8 mouse cellular contexts compared by ENCODE assay signal in the genomic region with DNA sequence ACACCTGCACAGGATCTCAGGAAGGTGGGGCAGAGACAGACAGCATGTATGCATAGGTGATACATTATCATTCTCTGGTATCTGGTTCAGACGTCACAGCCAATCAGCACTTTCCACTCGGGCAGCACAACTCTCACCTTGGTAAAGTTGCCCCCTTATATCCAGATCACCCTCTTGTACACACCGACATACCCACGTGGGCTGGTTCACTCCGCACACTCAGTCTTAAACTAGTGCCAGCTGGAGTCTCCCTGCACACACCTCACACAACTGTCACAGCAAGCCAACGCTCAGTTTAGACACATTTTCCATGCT. TPM values are rescaled to one million over a fixed set of nuclear protein-coding genes. Genes with fewer than 3 reads are reported as not detected.
DNase-seq lines count a peak whose midpoint lies in the region; ATAC-seq and TF ChIP-seq lines count a peak whose summit lies in the region.

No protein-coding gene starts in this region.

- peaks cover 19% of the 10 kb centered on the region for H3K4me1 ChIP-seq in heart, embryonic 15.5 days (replicated peaks)
- H3K4me1 ChIP-seq in ES-E14 (ENCODE audit: control insufficient read depth in 2 of 2, insufficient read depth in 2 of 2, low read length in 2 of 2, poor library complexity in 1 of 2) = peaks cover 9 to 34% of the 10 kb centered on the region in 2 experiments
- H3K4me1 ChIP-seq in forebrain, postnatal 0 days (ENCODE audit: insufficient read depth) = peaks cover 12% of the 10 kb centered on the region; the same call in 1 of the 2 replicates

- DNase-seq in heart, postnatal 14 days = no peak
- DNase-seq in ES-E14 (ENCODE audit: low read depth, low spot score) = no peak
- DNase-seq in forebrain, postnatal 0 days = no peak
- no peak for DNase-seq in ovary, postnatal 10 days (ENCODE audit: low spot score)
- no peak for DNase-seq in adrenal gland, postnatal 36 days
- no peak for DNase-seq in spleen, postnatal 14 days (ENCODE audit: low spot score in 2 of 2)

- no peaks in the 10 kb centered on the region for H3K36me3 ChIP-seq in heart, embryonic 15.5 days
- peaks cover 8% of the 10 kb centered on the region; the same call in 1 of the 2 replicates for H3K36me3 ChIP-seq in ES-E14 (ENCODE audit: control insufficient read depth, insufficient read depth, low read length, poor library complexity, severe bottlenecking)
- no peaks in the 10 kb centered on the region for H3K36me3 ChIP-seq in forebrain, postnatal 0 days (ENCODE audit: insufficient read depth)
- H3K36me3 ChIP-seq in macrophage (ENCODE audit: inconsistent target) = no peaks in the 10 kb centered on the region

- H3K4me2 ChIP-seq in heart, embryonic 15.5 days = peak overlapping the region; percentile 90
- peak overlapping the region; percentile 95 for H3K4me2 ChIP-seq in forebrain, postnatal 0 days (ENCODE audit: low read depth)

- peak overlapping the region; percentile 73; the same call in 1 of the 2 replicates for H3K27ac ChIP-seq in heart, embryonic 15.5 days
- H3K27ac ChIP-seq in ES-E14 (ENCODE audit: insufficient read depth, low read depth, low read length, poor library complexity, severe bottlenecking) (no peak overlapping the region), macrophage (peak overlapping the region; percentile 96)
- H3K27ac ChIP-seq in forebrain, postnatal 0 days (ENCODE audit: low read depth, low read length) = 0 out of 2 replicates have a peak overlapping the region, but pooled peaks have one; percentile 9

- ATAC-seq in heart, embryonic 15.5 days (replicated peaks; ENCODE audit: insufficient number of reproducible peaks, insufficient read depth, low FRiP score, low read depth) = no peak
- ATAC-seq in forebrain, postnatal 0 days = peak; percentile 47; the same call in 1 of the 2 replicates

- H3K79me2 ChIP-seq in macrophage (ENCODE audit: inconsistent target) = peaks cover 43% of the 10 kb centered on the region

- peak overlapping the region; percentile 69 for H3K9ac ChIP-seq in heart, embryonic 15.5 days
- peak overlapping the region; percentile 78; the same call in 1 of the 2 replicates for H3K9ac ChIP-seq in ES-E14 (ENCODE audit: insufficient read depth, low read depth, low read length, poor library complexity, severe bottlenecking)
- H3K9ac ChIP-seq in forebrain, postnatal 0 days = peak overlapping the region; percentile 64

- no peaks in the 10 kb centered on the region for H3K9me3 ChIP-seq in heart, embryonic 15.5 days (replicated peaks)
- H3K9me3 ChIP-seq in ES-E14 (ENCODE audit: control insufficient read depth, insufficient read depth, low read depth, low read length) = no peaks in the 10 kb centered on the region
- no peaks in the 10 kb centered on the region for H3K9me3 ChIP-seq in forebrain, postnatal 0 days (ENCODE audit: low read length)

- intact Hi-C loops in heart, postnatal 14 days (cut with DNase I) = no loop called here

- 29% methylated on average over 6 of the region's 6 CpGs for WGBS in heart, embryonic 15.5 days
- WGBS in forebrain, postnatal 0 days = 16% methylated on average over 6 of the region's 6 CpGs
- WGBS in macrophage (ENCODE audit: missing documents) = 78% methylated on average over 6 of the region's 6 CpGs

- in situ Hi-C loops in ES-E14 (cut with MboI; ENCODE audit: low sequenced_read_pairs in 2 of 2, unreplicated experiment in 2 of 2) = no loop called here

- peak overlapping the region; percentile 59 for H3K4me3 ChIP-seq in heart, embryonic 15.5 days
- H3K4me3 ChIP-seq in ES-E14 (ENCODE audit: insufficient read depth in 1 of 2, low read depth in 1 of 2, low read length in 2 of 2, poor library complexity in 1 of 2, severe bottlenecking in 1 of 2) = peak overlapping the region; percentile 55 to 66; a peak in 2 of 4 replicates
- peak overlapping the region; percentile 47 for H3K4me3 ChIP-seq in forebrain, postnatal 0 days (ENCODE audit: low read depth, low read length)
- H3K4me3 ChIP-seq in macrophage (ENCODE audit: inconsistent target) = peak overlapping the region; percentile 74

- TF ChIP-seq CTCF in forebrain, postnatal 0 days (IDR thresholded peaks at IDR 0.05; ENCODE audit: low read depth) = no peak

- no peaks in the 10 kb centered on the region for H3K27me3 ChIP-seq in heart, embryonic 15.5 days
- no peaks in the 10 kb centered on the region for H3K27me3 ChIP-seq in forebrain, postnatal 0 days (ENCODE audit: insufficient read depth, low read length)

TF ChIP-seq in ES-E14, 5 proteins besides CTCF, POLR2A, EP300 and RAD21:
- TF ChIP-seq ZC3H11A (IDR thresholded peaks at IDR 0.05; ENCODE audit: borderline replicate concordance, low read depth, low read length) = no peak
- TF ChIP-seq ZNF384 (IDR thresholded peaks at IDR 0.05; ENCODE audit: low read depth, low read length) = no peak
- TF ChIP-seq CHD2 (IDR thresholded peaks at IDR 0.05; ENCODE audit: low read depth, low read length) = no peak
- TF ChIP-seq MAFK (IDR thresholded peaks at IDR 0.05; ENCODE audit: insufficient read depth, low read depth, low read length) = no peak

RNA-seq across cellular contexts. Expression of gene Tnfsf12, which starts 0.6 kb away (rescaled TPM):
- 7.3 and 8.9 TPM in 2 replicates for polyA plus RNA-seq in heart, embryonic 15.5 days (2015; fragmentation: Nextera tagmentation; extraction: Ambion mirVana)
- 10 to 100 TPM; 14.8 to 20.2 TPM for total RNA-seq in heart, postnatal 14 days (2021)
- 8.7 and 16.1 TPM in 2 replicates for total RNA-seq in ES-E14 (2012; rRNA removed)
- 3.3 and 6.7 TPM in 2 replicates for total RNA-seq in forebrain, postnatal 0 days (2014; rRNA removed)
- 4.3 and 7.4 TPM in 2 replicates for polyA plus RNA-seq in forebrain, postnatal 0 days (2015; fragmentation: Nextera tagmentation; extraction: Ambion mirVana)
- 10 to 100 TPM; 10.1 to 98.0 (median 32.6) TPM for total RNA-seq in macrophage (2018; cell fraction: chromatin; rRNA removed)
- 100 to 1,000 TPM in 13 of 26 experiments, 10 to 100 TPM in 13; 63.6 to 208 (median 113) TPM for total RNA-seq in macrophage (2018; cell fraction: cytosol; rRNA removed)
- total RNA-seq in macrophage (2018; cell fraction: nucleus; rRNA removed) = 100 to 1,000 TPM in 3 of 26 experiments, 10 to 100 TPM in 23; 28.0 to 147 (median 60.6) TPM
- polyA plus RNA-seq in macrophage (2018) = 89.2 to 140 TPM (median 130 TPM) in 3 replicates
- total RNA-seq in adrenal gland, postnatal 36 days (2021) = 10 to 100 TPM; 21.5 to 22.9 TPM

RNA-seq across cellular contexts. Expression of gene Tnfsfm13, which starts 0.9 kb away (rescaled TPM):
- 2.9 and 4.2 TPM in 2 replicates for polyA plus RNA-seq in heart, embryonic 15.5 days (2015; fragmentation: Nextera tagmentation; extraction: Ambion mirVana)
- 1 to 10 TPM; 2.9 to 4.1 TPM for total RNA-seq in heart, postnatal 14 days (2021)
- 13.7 and 19.9 TPM in 2 replicates for total RNA-seq in ES-E14 (2012; rRNA removed)
- 0.95 and 4.4 TPM in 2 replicates for total RNA-seq in forebrain, postnatal 0 days (2014; rRNA removed)
- polyA plus RNA-seq in forebrain, postnatal 0 days (2015; fragmentation: Nextera tagmentation; extraction: Ambion mirVana) = 1.4 and 2.1 TPM in 2 replicates
- 10 to 100 TPM in 25 of 26 experiments, 1 to 10 TPM in 1; 9.2 to 61.0 (median 21.7) TPM for total RNA-seq in macrophage (2018; cell fraction: chromatin; rRNA removed)
- 10 to 100 TPM; 15.3 to 58.0 (median 30.0) TPM for total RNA-seq in macrophage (2018; cell fraction: cytosol; rRNA removed)
- total RNA-seq in macrophage (2018; cell fraction: nucleus; rRNA removed) = 10 to 100 TPM in 25 of 26 experiments, 1 to 10 TPM in 1; 9.5 to 49.6 (median 23.0) TPM
- 25.2 to 36.9 TPM (median 25.5 TPM) in 3 replicates for polyA plus RNA-seq in macrophage (2018)
- 1 to 10 TPM; 4.0 to 4.9 TPM for total RNA-seq in adrenal gland, postnatal 36 days (2021)

RNA-seq across cellular contexts. Expression of gene Tnfsf13, which starts 9.4 kb away (rescaled TPM):
- 0.54 and 0.99 TPM in 2 replicates for polyA plus RNA-seq in heart, embryonic 15.5 days (2015; fragmentation: Nextera tagmentation; extraction: Ambion mirVana)
- 1 to 10 TPM; 2.7 to 3.2 TPM for total RNA-seq in heart, postnatal 14 days (2021)
- 8.6 and 11.7 TPM in 2 replicates for total RNA-seq in ES-E14 (2012; rRNA removed)
- 1.3 TPM in 1 of 2 replicates, not detected in the other for total RNA-seq in forebrain, postnatal 0 days (2014; rRNA removed)
- 0.48 and 0.61 TPM in 2 replicates for polyA plus RNA-seq in forebrain, postnatal 0 days (2015; fragmentation: Nextera tagmentation; extraction: Ambion mirVana)
- 10 to 100 TPM in 25 of 26 experiments, 1 to 10 TPM in 1; 7.6 to 87.6 (median 29.3) TPM for total RNA-seq in macrophage (2018; cell fraction: chromatin; rRNA removed)
- total RNA-seq in macrophage (2018; cell fraction: cytosol; rRNA removed) = 10 to 100 TPM in 23 of 26 experiments, 1 to 10 TPM in 3; 8.5 to 49.0 (median 19.5) TPM
- total RNA-seq in macrophage (2018; cell fraction: nucleus; rRNA removed) = 10 to 100 TPM in 25 of 26 experiments, 1 to 10 TPM in 1; 10.0 to 76.3 (median 24.5) TPM
- polyA plus RNA-seq in macrophage (2018) = 16.4 to 43.4 TPM (median 40.3 TPM) in 3 replicates
- total RNA-seq in adrenal gland, postnatal 36 days (2021) = 1 to 10 TPM; 1.7 to 2.5 TPM

RNA-seq across cellular contexts. Expression of gene Senp3, which starts 13.1 kb away (rescaled TPM):
- 47.1 and 54.8 TPM in 2 replicates for polyA plus RNA-seq in heart, embryonic 15.5 days (2015; fragmentation: Nextera tagmentation; extraction: Ambion mirVana)
- total RNA-seq in heart, postnatal 14 days (2021) = 10 to 100 TPM; 39.7 to 42.1 TPM
- total RNA-seq in ES-E14 (2012; rRNA removed) = 265 and 282 TPM in 2 replicates
- total RNA-seq in forebrain, postnatal 0 days (2014; rRNA removed) = 79.2 and 82.4 TPM in 2 replicates
- 60.6 and 77.6 TPM in 2 replicates for polyA plus RNA-seq in forebrain, postnatal 0 days (2015; fragmentation: Nextera tagmentation; extraction: Ambion mirVana)
- total RNA-seq in macrophage (2018; cell fraction: chromatin; rRNA removed) = 100 to 1,000 TPM; 150 to 595 (median 301) TPM
- total RNA-seq in macrophage (2018; cell fraction: cytosol; rRNA removed) = 10 to 100 TPM; 51.5 to 80.4 (median 66.5) TPM
- total RNA-seq in macrophage (2018; cell fraction: nucleus; rRNA removed) = 100 to 1,000 TPM in 24 of 26 experiments, 10 to 100 TPM in 2; 85.8 to 278 (median 154) TPM
- 57.8 to 99.6 TPM (median 77.5 TPM) in 3 replicates for polyA plus RNA-seq in macrophage (2018)
- 10 to 100 TPM; 70.6 to 80.4 TPM for total RNA-seq in adrenal gland, postnatal 36 days (2021)

RNA-seq across cellular contexts. Expression of gene Eif4a1, which starts 22.8 kb away (rescaled TPM):
- 310 and 340 TPM in 2 replicates for polyA plus RNA-seq in heart, embryonic 15.5 days (2015; fragmentation: Nextera tagmentation; extraction: Ambion mirVana)
- 100 to 1,000 TPM; 236 to 287 TPM for total RNA-seq in heart, postnatal 14 days (2021)
- total RNA-seq in ES-E14 (2012; rRNA removed) = 1,512 and 1,948 TPM in 2 replicates
- 1,003 and 1,045 TPM in 2 replicates for total RNA-seq in forebrain, postnatal 0 days (2014; rRNA removed)
- 614 and 772 TPM in 2 replicates for polyA plus RNA-seq in forebrain, postnatal 0 days (2015; fragmentation: Nextera tagmentation; extraction: Ambion mirVana)
- 1,000 to 10,000 TPM in 13 of 26 experiments, 100 to 1,000 TPM in 13; 445 to 1,542 (median 988) TPM for total RNA-seq in macrophage (2018; cell fraction: chromatin; rRNA removed)
- 100 to 1,000 TPM; 534 to 868 (median 666) TPM for total RNA-seq in macrophage (2018; cell fraction: cytosol; rRNA removed)
- 1,000 to 10,000 TPM in 4 of 26 experiments, 100 to 1,000 TPM in 22; 458 to 1,180 (median 654) TPM for total RNA-seq in macrophage (2018; cell fraction: nucleus; rRNA removed)
- 683 to 1,306 TPM (median 693 TPM) in 3 replicates for polyA plus RNA-seq in macrophage (2018)
- 100 to 1,000 TPM; 678 to 712 TPM for total RNA-seq in adrenal gland, postnatal 36 days (2021)
